Mouse (Mus musculus) E14TG2a.4 (cell line): ENCODE data around the gene Gja4.
A peak's percentile ranks its signal among the peaks of the same experiment; 100 is the strongest.

Experiments used
- H3K27me3 ChIP-seq: 2 replicates; pipeline ENCODE4 v1.6.1; 2014; ENCODE audit warnings: low read length, control low read depth; ENCODE audit not compliant: insufficient read depth
- H3K36me3 ChIP-seq: 2 replicates; pipeline ENCODE4 v1.6.1; 2014; ENCODE audit warnings: low read length, control low read depth; ENCODE audit not compliant: insufficient read depth
- H3K4me1 ChIP-seq: replicated peaks from 2 replicates; pipeline ENCODE4 v1.6.1; 2014; ENCODE audit warnings: low read depth, low read length, control low read depth
- H3K4me3 ChIP-seq: replicated peaks from 2 replicates; pipeline ENCODE4 v1.5.1; 2014; ENCODE audit warnings: mild to moderate bottlenecking, low read length
- H3K9me3 ChIP-seq: 2 replicates; pipeline ENCODE4 v1.6.1; 2014; ENCODE audit warnings: low read length, control low read depth
- CTCF ChIP-seq: conservative IDR thresholded peaks from 2 replicates; pipeline ENCODE4 v1.5.1; 2014; ENCODE audit warnings: low read length
- NANOG ChIP-seq: IDR thresholded peaks from 2 replicates; pipeline ENCODE4 v1.6.1; 2014; ENCODE audit warnings: borderline replicate concordance, low read length, mixed read lengths
- POU5F1 ChIP-seq: IDR thresholded peaks from 2 replicates; pipeline ENCODE4 v1.6.1; 2014; ENCODE audit warnings: low read length, borderline replicate concordance

Gene Gja4

DNA sequence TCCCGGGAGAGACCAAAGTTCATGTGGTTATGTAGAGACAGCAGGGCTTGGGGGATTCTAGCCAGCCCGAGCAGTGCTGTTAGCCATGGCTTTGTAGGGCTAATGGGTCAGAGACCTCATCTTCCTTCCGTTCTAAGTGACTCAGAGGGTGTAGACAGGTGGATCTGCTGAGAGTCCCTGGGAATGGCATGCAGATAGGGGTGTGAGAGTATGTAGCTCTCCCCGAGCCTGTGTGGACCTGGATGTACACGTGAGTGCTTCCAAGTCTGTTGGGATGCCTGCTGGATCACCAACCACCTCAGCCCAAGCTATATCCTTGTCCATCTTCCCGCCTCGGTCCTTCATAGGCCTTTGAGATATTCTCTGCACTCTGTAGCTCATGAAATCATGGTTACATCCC lies 14.5 kb upstream of the Gja4 start:
- H3K9me3 ChIP-seq: no peaks in the 10 kb centered on the region
- H3K36me3 ChIP-seq: peaks cover 45% of the 10 kb centered on the region
- peaks cover 4% of the 10 kb centered on the region; the same call in 1 of the 2 replicates for H3K27me3 ChIP-seq
- peaks cover 93% of the 10 kb centered on the region for H3K4me1 ChIP-seq
- H3K4me3 ChIP-seq: peak overlapping the region; percentile 86
- TF ChIP-seq POU5F1 (no peak), NANOG (no peak), CTCF (no peak)

DNA sequence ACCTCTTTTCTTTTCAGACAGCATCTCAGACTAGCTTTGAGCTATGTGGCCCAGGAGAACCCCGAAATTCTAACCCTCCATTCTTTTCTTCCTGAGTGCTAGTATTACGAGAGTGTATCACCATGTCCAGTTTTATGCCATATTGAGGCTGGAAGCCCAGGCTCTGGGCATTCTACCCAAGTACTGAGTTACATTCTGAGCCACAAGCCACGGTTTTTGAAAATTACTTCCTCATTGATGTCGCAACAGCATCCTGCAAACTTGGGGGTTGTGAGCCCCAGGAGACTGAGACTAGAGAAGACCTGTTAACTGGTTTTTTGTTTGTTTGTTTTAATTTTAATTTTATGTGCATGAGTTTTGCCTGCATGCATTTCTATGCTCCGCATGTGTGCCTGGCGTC lies 13.9 kb upstream of the Gja4 start:
- TF ChIP-seq POU5F1 (no peak), CTCF (no peak), NANOG (no peak)
- Histone ChIP-seq H3K9me3 (no peaks in the 10 kb centered on the region), H3K36me3 (peaks cover 51% of the 10 kb centered on the region), H3K4me3 (peak overlapping the region; percentile 86), H3K27me3 (peaks cover 4% of the 10 kb centered on the region; the same call in 1 of the 2 replicates), H3K4me1 (peaks cover 92% of the 10 kb centered on the region)

DNA sequence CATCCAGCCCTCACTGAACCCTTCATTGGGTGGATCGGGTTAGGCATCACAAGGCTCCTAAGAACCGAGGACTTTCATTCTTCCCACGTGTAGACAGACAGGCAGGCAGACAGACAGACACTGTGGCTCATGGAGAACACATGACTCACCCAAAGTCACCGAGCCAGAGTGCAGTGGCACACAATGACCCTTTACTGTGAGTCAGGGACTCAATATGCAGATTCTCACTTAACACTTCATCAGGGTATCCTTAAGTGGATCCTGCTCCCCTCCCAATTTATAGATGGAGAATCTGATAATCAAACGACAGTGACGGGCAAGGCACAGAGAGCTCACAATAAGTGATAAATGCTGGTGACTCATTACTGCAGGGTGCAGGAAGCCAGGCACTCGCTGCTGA lies 13.4 kb upstream of the Gja4 start:
- Histone ChIP-seq H3K27me3 (peaks cover 4% of the 10 kb centered on the region; the same call in 1 of the 2 replicates), H3K4me1 (peaks cover 89% of the 10 kb centered on the region), H3K9me3 (no peaks in the 10 kb centered on the region), H3K4me3 (peak overlapping the region; percentile 86), H3K36me3 (peaks cover 52% of the 10 kb centered on the region)
- no peak for TF ChIP-seq NANOG
- no peak for TF ChIP-seq CTCF
- TF ChIP-seq POU5F1: no peak

DNA sequence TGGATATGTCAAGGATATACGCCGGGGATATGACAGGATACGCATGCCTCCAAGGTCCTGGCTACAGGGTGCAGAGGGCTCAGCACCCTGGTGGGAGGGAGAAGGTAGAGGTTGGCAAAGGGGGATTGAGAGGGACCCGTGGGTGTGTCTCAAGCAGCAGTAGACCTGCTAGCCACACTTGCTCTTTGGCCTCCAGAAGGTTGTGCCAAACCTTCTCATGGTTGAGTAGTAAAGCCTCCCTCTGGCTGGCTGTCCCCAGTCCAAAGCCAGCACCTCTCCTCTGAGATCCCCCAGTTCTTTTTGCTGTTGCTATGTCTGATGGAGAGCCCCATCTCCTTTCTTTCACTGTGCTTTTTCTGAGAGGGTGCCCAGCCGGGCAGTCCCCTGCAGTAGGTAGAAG lies 11.4 kb upstream of the Gja4 start:
- peaks cover 82% of the 10 kb centered on the region for H3K4me1 ChIP-seq
- H3K36me3 ChIP-seq: peaks cover 63% of the 10 kb centered on the region
- H3K4me3 ChIP-seq: peak overlapping the region; percentile 86
- TF ChIP-seq CTCF (no peak), NANOG (no peak), POU5F1 (no peak)
- H3K9me3 ChIP-seq: no peaks in the 10 kb centered on the region
- H3K27me3 ChIP-seq: no peaks in the 10 kb centered on the region

DNA sequence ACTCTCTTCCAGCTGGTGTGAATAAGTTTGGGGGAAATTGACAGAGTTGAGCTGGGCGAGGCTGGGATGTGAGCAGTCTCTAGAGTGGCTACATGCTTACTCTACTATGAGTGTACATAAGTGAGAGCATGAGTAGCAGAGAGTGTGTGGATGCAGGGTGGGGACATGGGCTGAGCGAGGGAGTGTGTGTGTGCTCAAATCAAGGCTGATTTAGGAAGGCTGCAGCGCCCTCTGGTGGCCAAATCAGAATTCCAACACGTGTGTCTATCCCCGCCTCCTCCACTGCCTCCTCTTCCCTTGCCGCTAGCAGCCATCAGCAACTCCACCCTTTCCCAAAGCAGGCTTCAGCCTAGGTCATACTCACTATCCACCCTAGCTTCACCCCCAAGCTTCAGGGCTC lies 10.9 kb upstream of the Gja4 start:
- H3K36me3 ChIP-seq: peaks cover 63% of the 10 kb centered on the region
- no peaks in the 10 kb centered on the region for H3K27me3 ChIP-seq
- peaks cover 79% of the 10 kb centered on the region for H3K4me1 ChIP-seq
- H3K4me3 ChIP-seq: peak overlapping the region; percentile 86
- no peaks in the 10 kb centered on the region for H3K9me3 ChIP-seq
- TF ChIP-seq CTCF (peak; percentile 63), NANOG (no peak)

DNA sequence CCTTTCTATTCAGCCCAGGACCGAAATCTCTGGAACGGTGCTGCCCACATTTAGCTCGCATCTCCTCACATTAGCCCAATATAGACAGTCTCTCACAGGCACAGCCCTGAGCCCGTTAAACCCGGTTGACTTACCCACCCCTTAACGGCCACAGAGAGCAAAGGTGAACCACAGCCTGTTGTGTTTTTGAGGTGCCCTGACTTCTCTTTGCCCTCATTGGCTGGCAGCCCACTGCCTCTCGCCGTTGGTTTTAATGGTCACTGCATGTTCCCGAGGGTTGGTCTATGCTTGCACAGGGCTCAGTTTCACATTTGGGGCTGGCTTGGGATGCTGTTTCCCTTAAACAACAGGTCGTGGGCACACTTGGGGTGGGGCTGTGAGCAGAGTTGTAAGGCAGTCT lies 10.5 kb upstream of the Gja4 start:
- Histone ChIP-seq H3K27me3 (no peaks in the 10 kb centered on the region), H3K36me3 (peaks cover 63% of the 10 kb centered on the region), H3K4me3 (peak overlapping the region; percentile 86), H3K4me1 (peaks cover 75% of the 10 kb centered on the region), H3K9me3 (no peaks in the 10 kb centered on the region)
- no peak for TF ChIP-seq CTCF

DNA sequence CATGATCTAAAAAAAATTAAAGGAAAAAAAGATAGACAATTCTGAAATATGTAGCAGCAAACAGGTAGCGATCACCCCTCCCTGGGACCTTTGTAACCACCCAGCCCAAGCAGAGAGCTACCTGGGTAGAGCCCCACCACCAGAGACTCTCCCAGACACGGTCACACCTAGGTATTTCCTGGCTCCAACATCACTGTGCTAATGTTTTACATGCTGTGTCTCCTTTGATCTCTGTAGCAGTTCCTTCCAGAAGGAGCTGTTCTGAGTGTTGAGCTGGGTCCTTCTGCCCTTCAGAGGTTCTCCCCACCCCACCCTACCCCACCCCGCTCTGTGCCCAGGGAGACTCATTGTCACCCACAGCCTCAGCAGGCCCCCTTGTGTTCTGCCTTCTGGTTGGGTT lies 9.8 kb upstream of the Gja4 start:
- Histone ChIP-seq H3K9me3 (no peaks in the 10 kb centered on the region), H3K36me3 (peaks cover 63% of the 10 kb centered on the region), H3K4me1 (peaks cover 70% of the 10 kb centered on the region), H3K27me3 (no peaks in the 10 kb centered on the region), H3K4me3 (peak overlapping the region; percentile 86; the same call in 1 of the 2 replicates)
- no peak for TF ChIP-seq POU5F1
- TF ChIP-seq NANOG: no peak
- no peak for TF ChIP-seq CTCF

DNA sequence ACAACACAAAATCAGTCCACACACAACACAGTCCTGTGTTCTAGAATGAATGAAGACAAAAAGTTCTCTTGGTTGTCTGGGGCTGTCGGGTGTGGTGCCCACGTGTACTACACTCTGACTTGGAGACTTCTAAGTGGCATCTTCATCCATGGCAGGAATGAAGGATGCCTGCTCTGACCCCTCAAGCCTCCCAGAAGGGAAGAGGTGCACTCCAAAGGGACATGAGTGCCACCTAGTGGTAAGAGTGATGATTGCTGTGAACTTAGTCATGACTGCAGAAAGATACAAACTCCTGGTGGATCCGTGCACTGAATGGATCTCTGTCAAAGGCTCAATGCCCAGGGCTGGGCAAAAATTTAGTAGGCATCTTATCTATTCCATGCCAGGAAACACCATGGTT lies 5.8 kb upstream of the Gja4 start:
- TF ChIP-seq CTCF: peak; percentile 76
- TF ChIP-seq POU5F1: no peak
- no peak for TF ChIP-seq NANOG
- Histone ChIP-seq H3K4me1 (peaks cover 52% of the 10 kb centered on the region), H3K27me3 (peaks cover 16% of the 10 kb centered on the region), H3K9me3 (no peaks in the 10 kb centered on the region), H3K36me3 (peaks cover 33% of the 10 kb centered on the region), H3K4me3 (no peak overlapping the region)

DNA sequence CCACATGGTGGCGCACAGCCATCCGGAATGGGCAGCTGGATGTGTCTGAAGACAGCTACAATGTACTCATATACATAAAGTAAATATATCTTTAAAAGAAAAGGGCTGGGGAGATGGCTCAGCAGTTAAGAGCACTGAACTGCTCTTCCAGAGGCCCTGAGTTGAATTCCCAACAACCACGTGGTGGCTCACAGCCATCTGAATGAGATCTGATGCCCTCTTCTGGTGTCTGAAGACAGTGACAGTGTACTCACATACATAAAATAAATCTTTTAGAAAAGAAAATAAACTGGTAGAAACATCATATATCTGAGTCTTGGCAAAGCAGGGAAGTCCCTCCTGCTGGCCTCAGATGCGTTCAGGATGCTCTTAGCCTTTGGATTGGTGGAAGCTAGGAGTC lies 3.3 kb upstream of the Gja4 start:
- peaks cover 17% of the 10 kb centered on the region for H3K36me3 ChIP-seq

More for the DNA sequence above, 3.3 kb upstream of the Gja4 start:
- Histone ChIP-seq H3K27me3 (peaks cover 36% of the 10 kb centered on the region), H3K4me3 (no peak overlapping the region), H3K9me3 (no peaks in the 10 kb centered on the region), H3K4me1 (peaks cover 56% of the 10 kb centered on the region)
- no peak; the same call in 1 of the 2 replicates for TF ChIP-seq CTCF
- no peak for TF ChIP-seq POU5F1
- TF ChIP-seq NANOG: no peak
